Comparison of ENCODE assay signal across 9 mouse cellular contexts in the genomic region with DNA sequence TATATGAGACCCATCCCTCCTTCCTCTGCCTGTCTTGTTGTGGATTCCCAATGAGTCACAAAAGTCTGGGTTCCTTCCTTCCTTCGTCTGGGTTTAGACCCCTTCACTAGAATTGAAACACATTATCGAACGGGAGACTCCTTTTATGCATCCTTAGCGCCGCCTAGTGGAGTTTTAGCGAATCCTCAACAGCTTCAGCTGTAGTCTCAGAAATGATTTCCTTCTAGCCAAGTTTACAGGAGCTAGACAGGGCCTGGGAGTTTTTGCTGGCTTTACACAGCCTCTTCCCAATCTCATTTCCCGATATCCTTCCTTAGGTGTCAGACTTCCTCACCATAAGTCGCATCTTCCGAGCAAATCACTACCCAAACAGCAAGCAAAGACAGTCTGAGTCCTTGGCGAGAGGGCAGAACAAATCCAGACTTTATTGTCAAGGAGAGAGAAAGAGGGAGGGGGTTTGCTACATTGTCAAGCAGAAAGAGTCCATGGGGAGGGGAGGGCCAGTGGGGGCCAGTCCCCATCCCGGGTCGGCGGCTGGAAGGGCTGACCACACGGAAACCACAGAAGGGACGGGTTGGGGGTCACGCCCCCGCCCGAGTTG. TPM values are rescaled to one million over a fixed set of nuclear protein-coding genes. Genes with fewer than 3 reads are reported as not detected.
DNase-seq lines count a peak whose midpoint lies in the region; ATAC-seq and TF ChIP-seq lines count a peak whose summit lies in the region.
"Had no signal": no experiment of that assay in that cellular context is flagged by ENCODE, and none has a peak within 500 bp of the region (broad histone marks: within the 10 kb centered on the region; RNA-seq: fewer than 3 reads in every experiment).

No protein-coding gene starts in this region.

- H3K27ac ChIP-seq in MEL (ENCODE audit: control insufficient read depth, low read depth, low read length) = no peak overlapping the region
- H3K27ac ChIP-seq in heart, postnatal 0 days (ENCODE audit: low read depth) = 0 out of 2 replicates have a peak overlapping the region, but pooled peaks have one; percentile 28
- H3K27ac ChIP-seq in testis, adult 2 months (ENCODE audit: control insufficient read depth, insufficient read depth, low read depth, low read length) = peak overlapping the region; percentile 80

- TF ChIP-seq CTCF in MEL (IDR thresholded peaks at IDR 0.05 in 2 of 3, conservative IDR thresholded peaks at IDR 0.05 in 1 of 3; ENCODE audit: control insufficient read depth in 1 of 3, insufficient read depth in 1 of 3, low read depth in 2 of 3, low read length in 3 of 3, poor library complexity in 1 of 3, severe bottlenecking in 1 of 3) = peak; percentile 36 to 78 (median 76)
- peak; percentile 81 for TF ChIP-seq CTCF in heart, postnatal 0 days (IDR thresholded peaks at IDR 0.05; ENCODE audit: low read depth)
- TF ChIP-seq CTCF in testis, adult 2 months (IDR thresholded peaks at IDR 0.05; ENCODE audit: control insufficient read depth, insufficient read depth, insufficient replicate concordance, low read depth, low read length) = no peak

- no peak for TF ChIP-seq EP300 in MEL (IDR thresholded peaks at IDR 0.05; ENCODE audit: low read depth in 1 of 2, low read length in 2 of 2)
- TF ChIP-seq EP300 in heart, postnatal 0 days (IDR thresholded peaks at IDR 0.05; ENCODE audit: low read depth) = no peak

- no peak for ATAC-seq in heart, postnatal 0 days (ENCODE audit: insufficient read depth, low read depth)
- 0 out of 2 replicates have a peak, but pooled peaks have one; percentile 31 for ATAC-seq in megakaryocyte-erythroid progenitor cell, adult 5-6 weeks (replicated peaks; ENCODE audit: low FRiP score, low TSS enrichment, poor library complexity, severe bottlenecking)

- no peaks in the 10 kb centered on the region for H3K9me3 ChIP-seq in MEL (replicated peaks; ENCODE audit: insufficient read depth, low read length)
- H3K9me3 ChIP-seq in heart, postnatal 0 days (replicated peaks; ENCODE audit: control insufficient read depth, low read length) = no peaks in the 10 kb centered on the region

- no peak for TF ChIP-seq POLR2A in MEL (IDR thresholded peaks at IDR 0.05; ENCODE audit: control insufficient read depth in 1 of 2, insufficient read depth in 1 of 2, low read depth in 1 of 2, low read length in 2 of 2, poor library complexity in 1 of 2)
- no peak for TF ChIP-seq POLR2A in testis, adult 2 months (IDR thresholded peaks at IDR 0.05; ENCODE audit: control insufficient read depth, low read depth, low read length)

- peak overlapping the region; percentile 78 for H3K4me2 ChIP-seq in heart, postnatal 0 days (ENCODE audit: low read depth, low read length)

- peak; percentile 69 for DNase-seq in adrenal gland, postnatal 14 days
- no peak for DNase-seq in adrenal gland, adult 2 months
- peak; percentile 62 for DNase-seq in MEL (ENCODE audit: low read depth, low spot score)
- peak; percentile 91 for DNase-seq in embryo, embryonic 11 days
- DNase-seq in heart, postnatal 0 days (ENCODE audit: low spot score) = peak; percentile 61
- DNase-seq in kidney, postnatal 25 days = peak; percentile 70 to 76

- no peak overlapping the region for H3K9ac ChIP-seq in MEL (ENCODE audit: control insufficient read depth, low read depth, low read length, poor library complexity, severe bottlenecking)
- no peak overlapping the region for H3K9ac ChIP-seq in heart, postnatal 0 days (replicated peaks; ENCODE audit: low read depth, low read length)

- H3K79me2 ChIP-seq in MEL (ENCODE audit: control insufficient read depth, insufficient read depth, low read length, poor library complexity) = no peaks in the 10 kb centered on the region

- 19% methylated on average over 18 of the region's 18 CpGs for WGBS in heart, postnatal 0 days

- peak; percentile 64 for TF ChIP-seq RAD21 in MEL (IDR thresholded peaks at IDR 0.05; ENCODE audit: low read depth, low read length)

- no peaks in the 10 kb centered on the region for H3K27me3 ChIP-seq in MEL (ENCODE audit: control insufficient read depth in 1 of 2, insufficient read depth in 2 of 2, low read length in 2 of 2)
- 0 out of 2 replicates have a peak, but pooled peaks cover 8% of the 10 kb centered on the region for H3K27me3 ChIP-seq in heart, postnatal 0 days (ENCODE audit: control insufficient read depth, insufficient read depth, low read length)
- H3K27me3 ChIP-seq in testis, adult 2 months (ENCODE audit: control insufficient read depth, insufficient read depth, low read length) = no peaks in the 10 kb centered on the region

- H3K4me3 ChIP-seq in MEL (ENCODE audit: control insufficient read depth in 1 of 2, insufficient read depth in 1 of 2, low read depth in 2 of 2, low read length in 2 of 2) = no peak overlapping the region
- H3K4me3 ChIP-seq in heart, postnatal 0 days (ENCODE audit: low read depth, low read length) = peak overlapping the region; percentile 38; the same call in 1 of the 2 replicates
- no peak overlapping the region; the same call in 1 of the 2 replicates for H3K4me3 ChIP-seq in testis, adult 2 months (ENCODE audit: control insufficient read depth, low read depth, low read length)

- H3K36me3 ChIP-seq in MEL (ENCODE audit: control insufficient read depth in 1 of 2, insufficient read depth in 2 of 2, low read length in 2 of 2) = no peaks in the 10 kb centered on the region; a peak in 2 of 4 replicates
- H3K36me3 ChIP-seq in heart, postnatal 0 days (replicated peaks; ENCODE audit: control insufficient read depth, insufficient read depth, low read length) = no peaks in the 10 kb centered on the region
- H3K36me3 ChIP-seq in testis, adult 2 months (ENCODE audit: control insufficient read depth, insufficient read depth, low read length) = peaks cover 1% of the 10 kb centered on the region; the same call in 1 of the 2 replicates

- H3K4me1 ChIP-seq in MEL (ENCODE audit: control insufficient read depth in 1 of 2, insufficient read depth in 2 of 2, low read length in 2 of 2) = peaks cover 0 to 3% of the 10 kb centered on the region in 2 experiments; a peak in 2 of 4 replicates
- H3K4me1 ChIP-seq in heart, postnatal 0 days (ENCODE audit: control insufficient read depth, insufficient read depth) = peaks cover 20% of the 10 kb centered on the region
- peaks cover 17% of the 10 kb centered on the region for H3K4me1 ChIP-seq in testis, adult 2 months (ENCODE audit: control insufficient read depth, insufficient read depth, low read length)

RNA-seq across cellular contexts. Expression of a gene that starts 3.2 kb away (rescaled TPM):
- total RNA-seq in adrenal gland, postnatal 14 days (2021) = not detected in 2 replicates
- not detected for total RNA-seq in adrenal gland, adult 2 months (2021)
- polyA plus RNA-seq in adrenal gland, adult 2 months (2012; rRNA removed) = 0.09 and 0.15 TPM in 2 replicates
- 0.12 TPM in 1 of 2 replicates, not detected in the other for total RNA-seq in MEL (2012; rRNA removed)
- under 1 TPM in 1 of 2 experiments, not detected in 1; 0.21 TPM for polyA plus RNA-seq in MEL (2012; ENCODE audit: insufficient read depth in 1 of 2, insufficient read length in 2 of 2, low read depth in 1 of 2, low replicate concordance in 2 of 2, missing spikeins in 1 of 2)
- total RNA-seq in heart, postnatal 0 days (2014; rRNA removed; ENCODE audit: low replicate concordance) = not detected in 2 replicates
- 0.10 TPM in 1 of 2 replicates, not detected in the other for polyA plus RNA-seq in heart, postnatal 0 days (2015; fragmentation: Nextera tagmentation; extraction: Ambion mirVana)
- total RNA-seq in megakaryocyte-erythroid progenitor cell, adult 5-6 weeks (2014; fragmentation: Nextera tagmentation) = 0.49 TPM in 1 of 2 replicates, not detected in the other
- 0.34 and 1.3 TPM in 2 replicates for total RNA-seq in megakaryocyte-erythroid progenitor cell, adult 5-6 weeks (2017)
- polyA plus RNA-seq in testis, adult 2 months (2012; rRNA removed) = 0.24 and 0.43 TPM in 2 replicates

RNA-seq across cellular contexts. Expression of a gene that starts 26.3 kb away (rescaled TPM):
- 18.7 and 19.9 TPM in 2 replicates for total RNA-seq in adrenal gland, postnatal 14 days (2021)
- 10 to 100 TPM; 10.1 to 18.3 TPM for total RNA-seq in adrenal gland, adult 2 months (2021)
- polyA plus RNA-seq in adrenal gland, adult 2 months (2012; rRNA removed) = 16.7 and 17.1 TPM in 2 replicates
- 4.4 and 5.2 TPM in 2 replicates for total RNA-seq in MEL (2012; rRNA removed)
- polyA plus RNA-seq in MEL (2012; ENCODE audit: insufficient read depth in 1 of 2, insufficient read length in 2 of 2, low read depth in 1 of 2, low replicate concordance in 2 of 2, missing spikeins in 1 of 2) = 10 to 100 TPM in 1 of 2 experiments, not detected in 1; 54.0 TPM
- total RNA-seq in heart, postnatal 0 days (2014; rRNA removed; ENCODE audit: low replicate concordance) = 5.4 and 7.9 TPM in 2 replicates
- polyA plus RNA-seq in heart, postnatal 0 days (2015; fragmentation: Nextera tagmentation; extraction: Ambion mirVana) = 4.5 and 5.5 TPM in 2 replicates
- total RNA-seq in megakaryocyte-erythroid progenitor cell, adult 5-6 weeks (2014; fragmentation: Nextera tagmentation) = 23.4 and 28.7 TPM in 2 replicates
- total RNA-seq in megakaryocyte-erythroid progenitor cell, adult 5-6 weeks (2017) = 1.7 and 2.1 TPM in 2 replicates
- 84.7 and 92.7 TPM in 2 replicates for polyA plus RNA-seq in testis, adult 2 months (2012; rRNA removed)

RNA-seq across cellular contexts. Expression of a gene that starts 41.1 kb away (rescaled TPM):
- 118 and 125 TPM in 2 replicates for total RNA-seq in adrenal gland, postnatal 14 days (2021)
- total RNA-seq in adrenal gland, adult 2 months (2021) = 100 to 1,000 TPM; 146 to 152 TPM
- polyA plus RNA-seq in adrenal gland, adult 2 months (2012; rRNA removed) = 51.3 and 59.7 TPM in 2 replicates
- total RNA-seq in MEL (2012; rRNA removed) = 46.7 and 48.0 TPM in 2 replicates
- 100 to 1,000 TPM; 117 to 822 TPM for polyA plus RNA-seq in MEL (2012; ENCODE audit: insufficient read depth in 1 of 2, insufficient read length in 2 of 2, low read depth in 1 of 2, low replicate concordance in 2 of 2, missing spikeins in 1 of 2)
- 109 and 117 TPM in 2 replicates for total RNA-seq in heart, postnatal 0 days (2014; rRNA removed; ENCODE audit: low replicate concordance)
- polyA plus RNA-seq in heart, postnatal 0 days (2015; fragmentation: Nextera tagmentation; extraction: Ambion mirVana) = 124 TPM in 2 replicates
- total RNA-seq in megakaryocyte-erythroid progenitor cell, adult 5-6 weeks (2014; fragmentation: Nextera tagmentation) = 218 and 249 TPM in 2 replicates
- total RNA-seq in megakaryocyte-erythroid progenitor cell, adult 5-6 weeks (2017) = 53.9 and 91.2 TPM in 2 replicates
- polyA plus RNA-seq in testis, adult 2 months (2012; rRNA removed) = 51.6 and 56.8 TPM in 2 replicates

RNA-seq across cellular contexts. Expression of a gene that starts 53.0 kb away (rescaled TPM):
- total RNA-seq in adrenal gland, postnatal 14 days (2021) = 34.9 and 37.7 TPM in 2 replicates
- 10 to 100 TPM; 28.4 to 36.0 TPM for total RNA-seq in adrenal gland, adult 2 months (2021)
- polyA plus RNA-seq in adrenal gland, adult 2 months (2012; rRNA removed) = 28.5 and 33.7 TPM in 2 replicates
- total RNA-seq in MEL (2012; rRNA removed) = 6.0 and 6.7 TPM in 2 replicates
- polyA plus RNA-seq in MEL (2012; ENCODE audit: insufficient read depth in 1 of 2, insufficient read length in 2 of 2, low read depth in 1 of 2, low replicate concordance in 2 of 2, missing spikeins in 1 of 2) = 10 to 100 TPM in 1 of 2 experiments, not detected in 1; 17.4 TPM
- 83.3 and 85.4 TPM in 2 replicates for total RNA-seq in heart, postnatal 0 days (2014; rRNA removed; ENCODE audit: low replicate concordance)
- 44.3 and 47.5 TPM in 2 replicates for polyA plus RNA-seq in heart, postnatal 0 days (2015; fragmentation: Nextera tagmentation; extraction: Ambion mirVana)
- 51.5 and 56.4 TPM in 2 replicates for total RNA-seq in megakaryocyte-erythroid progenitor cell, adult 5-6 weeks (2014; fragmentation: Nextera tagmentation)
- total RNA-seq in megakaryocyte-erythroid progenitor cell, adult 5-6 weeks (2017) = 11.5 and 11.8 TPM in 2 replicates
- 1.1 and 1.4 TPM in 2 replicates for polyA plus RNA-seq in testis, adult 2 months (2012; rRNA removed)

RNA-seq across cellular contexts. Expression of a gene that starts 55.4 kb away (rescaled TPM):
- total RNA-seq in adrenal gland, postnatal 14 days (2021) = 1.0 and 4.7 TPM in 2 replicates
- total RNA-seq in adrenal gland, adult 2 months (2021) = under 1 TPM; 0.21 to 0.95 TPM
- polyA plus RNA-seq in adrenal gland, adult 2 months (2012; rRNA removed) = 0.38 and 0.83 TPM in 2 replicates
- total RNA-seq in MEL (2012; rRNA removed) = 63.9 and 74.6 TPM in 2 replicates
- polyA plus RNA-seq in MEL (2012; ENCODE audit: insufficient read depth in 1 of 2, insufficient read length in 2 of 2, low read depth in 1 of 2, low replicate concordance in 2 of 2, missing spikeins in 1 of 2) = 100 to 1,000 TPM in 1 of 2 experiments, not detected in 1; 103 TPM
- total RNA-seq in heart, postnatal 0 days (2014; rRNA removed; ENCODE audit: low replicate concordance) = 1.9 and 2.5 TPM in 2 replicates
- 0.93 and 1.2 TPM in 2 replicates for polyA plus RNA-seq in heart, postnatal 0 days (2015; fragmentation: Nextera tagmentation; extraction: Ambion mirVana)
- 145 and 147 TPM in 2 replicates for total RNA-seq in megakaryocyte-erythroid progenitor cell, adult 5-6 weeks (2014; fragmentation: Nextera tagmentation)
- 124 and 142 TPM in 2 replicates for total RNA-seq in megakaryocyte-erythroid progenitor cell, adult 5-6 weeks (2017)
- 8.9 and 10.6 TPM in 2 replicates for polyA plus RNA-seq in testis, adult 2 months (2012; rRNA removed)
- total RNA-seq: layer of hippocampus, postnatal 14 days had no signal
